Mouse (Mus musculus) heart, embryonic 14.5 days (tissue): ENCODE measurements around the gene Cep350. TPM values are rescaled to one million over a fixed set of nuclear protein-coding genes. Genes with fewer than 3 reads are reported as not detected.

Experiments used
- ATAC-seq: fragments of 200-750 bp; cut with Nextera tagmentation; 2 replicates; pipeline ENCODE4 v1.8.0; 2017; ENCODE audit warnings: low read depth, moderate TSS enrichment; ENCODE audit not compliant: insufficient number of reproducible peaks, insufficient read depth, low FRiP score
- H3K27ac ChIP-seq, 2 experiments: fragments of 200-500 bp in 1 of 2; fragments of 300-500 bp in 1 of 2; sonication (generic) in 1 of 2; replicated peaks in 1 of 2; 2 replicates each; pipeline ENCODE4 v1.5.1; 2012 to 2014; ENCODE audit warnings: low read depth in 2 of 2, low read length in 2 of 2, control low read depth in 1 of 2, mild to moderate bottlenecking in 1 of 2, mixed read lengths in 1 of 2; ENCODE audit not compliant: control insufficient read depth in 1 of 2, insufficient read depth in 1 of 2
- H3K27me3 ChIP-seq: fragments of 300-500 bp; sonication (generic); 2 replicates; pipeline ENCODE4 v1.6.1; 2014; ENCODE audit warnings: mild to moderate bottlenecking, low read length, control low read depth; ENCODE audit not compliant: control insufficient read depth, insufficient read depth
- H3K36me3 ChIP-seq: fragments of 300-500 bp; sonication (generic); 2 replicates; pipeline ENCODE4 v1.6.1; 2014; ENCODE audit warnings: mild to moderate bottlenecking, control low read depth, low read length, mixed read lengths; ENCODE audit not compliant: control insufficient read depth, insufficient read depth
- H3K4me1 ChIP-seq, 2 experiments: fragments of 200-500 bp in 1 of 2; fragments of 300-500 bp in 1 of 2; sonication (generic) in 1 of 2; 2 replicates each; pipeline ENCODE4 v1.6.1; 2012 to 2014; ENCODE audit warnings: low read length in 2 of 2, control low read depth in 1 of 2, mixed read lengths in 1 of 2; ENCODE audit not compliant: control insufficient read depth in 2 of 2, insufficient read depth in 2 of 2
- H3K4me2 ChIP-seq: fragments of 300-500 bp; sonication (generic); 2 replicates; pipeline ENCODE4 v1.6.1; 2014; ENCODE audit warnings: mild to moderate bottlenecking, low read length
- H3K4me3 ChIP-seq, 2 experiments: fragments of 200-500 bp in 1 of 2; fragments of 300-500 bp in 1 of 2; sonication (generic) in 1 of 2; 2 replicates each; pipeline ENCODE4 v1.5.1; 2012 to 2014; ENCODE audit warnings: low read length in 2 of 2, mild to moderate bottlenecking in 2 of 2, control low read depth in 1 of 2, low read depth in 1 of 2, moderate library complexity in 1 of 2; ENCODE audit not compliant: control insufficient read depth in 1 of 2, insufficient read depth in 1 of 2
- H3K9ac ChIP-seq: fragments of 300-500 bp; sonication (generic); 2 replicates; pipeline ENCODE4 v1.6.1; 2014; ENCODE audit warnings: mild to moderate bottlenecking, low read length
- H3K9me3 ChIP-seq: fragments of 300-500 bp; sonication (generic); 2 replicates; pipeline ENCODE4 v1.6.1; 2016; ENCODE audit warnings: low read length, control low read depth; ENCODE audit not compliant: control insufficient read depth
- WGBS: fragments of 180-500 bp; shearing (Covaris S2); extraction: QIAGEN DNeasy Blood & Tissue Kit; methylation state at CpG from one replicate; pipeline ENCODE4 v1.1.7; 2014; 5-methylcytosine and 5-hydroxymethylcytosine counted together
- polyA plus RNA-seq: library from polyadenylated mRNA; unstranded; fragments of >200 nt; fragmentation: Nextera tagmentation; extraction: Ambion mirVana; gene quantifications from 2 replicates; pipeline ENCODE4 v1.2.1, GENCODE M21; 2014

Gene Cep350
- polyA plus RNA-seq, 1 experiment from 2014 or later, result 11.3 TPM

DNA sequence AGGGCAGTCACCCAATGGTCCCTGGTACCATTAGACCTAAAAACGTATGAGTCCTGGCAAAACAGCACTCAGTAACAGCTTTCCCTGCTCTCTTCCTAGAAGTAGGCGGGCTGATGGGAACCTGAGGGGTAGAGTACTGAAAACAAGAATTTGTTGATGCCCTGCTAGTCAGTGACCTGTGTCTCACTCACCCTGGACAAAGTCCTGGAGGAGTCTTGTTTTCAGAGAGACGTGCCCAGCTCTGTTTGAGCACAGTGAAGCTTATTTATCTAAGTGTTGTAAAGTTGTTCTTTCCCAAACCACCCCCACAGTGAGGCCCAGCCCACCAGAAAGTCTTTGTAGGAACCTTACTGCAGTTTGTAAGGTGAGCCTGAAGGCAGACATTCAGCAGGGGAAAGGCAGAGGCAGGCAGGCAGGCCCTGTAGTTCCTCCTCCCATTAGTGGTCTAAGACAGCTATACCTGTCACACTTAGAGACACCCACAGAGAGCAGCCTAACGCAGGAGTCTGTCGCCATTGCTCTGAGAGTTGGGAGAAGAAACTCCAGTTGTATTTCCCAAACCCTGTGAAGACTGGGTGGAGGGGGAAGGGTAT lies 146.2 kb downstream of the Cep350 start:
- ATAC-seq, result no peak
- H3K9me3 ChIP-seq, result no peaks in the 10 kb centered on the region
- no peaks in the 10 kb centered on the region for H3K27me3 ChIP-seq
- H3K4me3 ChIP-seq, result no peak overlapping the region
- no peak overlapping the region for H3K9ac ChIP-seq
- 45% methylated on average over 5 of the region's 5 CpGs for WGBS
- no peak overlapping the region for H3K4me2 ChIP-seq
- H3K27ac ChIP-seq, result no peak overlapping the region
- H3K4me1 ChIP-seq, result no peaks in the 10 kb centered on the region
- no peaks in the 10 kb centered on the region for H3K36me3 ChIP-seq

DNA sequence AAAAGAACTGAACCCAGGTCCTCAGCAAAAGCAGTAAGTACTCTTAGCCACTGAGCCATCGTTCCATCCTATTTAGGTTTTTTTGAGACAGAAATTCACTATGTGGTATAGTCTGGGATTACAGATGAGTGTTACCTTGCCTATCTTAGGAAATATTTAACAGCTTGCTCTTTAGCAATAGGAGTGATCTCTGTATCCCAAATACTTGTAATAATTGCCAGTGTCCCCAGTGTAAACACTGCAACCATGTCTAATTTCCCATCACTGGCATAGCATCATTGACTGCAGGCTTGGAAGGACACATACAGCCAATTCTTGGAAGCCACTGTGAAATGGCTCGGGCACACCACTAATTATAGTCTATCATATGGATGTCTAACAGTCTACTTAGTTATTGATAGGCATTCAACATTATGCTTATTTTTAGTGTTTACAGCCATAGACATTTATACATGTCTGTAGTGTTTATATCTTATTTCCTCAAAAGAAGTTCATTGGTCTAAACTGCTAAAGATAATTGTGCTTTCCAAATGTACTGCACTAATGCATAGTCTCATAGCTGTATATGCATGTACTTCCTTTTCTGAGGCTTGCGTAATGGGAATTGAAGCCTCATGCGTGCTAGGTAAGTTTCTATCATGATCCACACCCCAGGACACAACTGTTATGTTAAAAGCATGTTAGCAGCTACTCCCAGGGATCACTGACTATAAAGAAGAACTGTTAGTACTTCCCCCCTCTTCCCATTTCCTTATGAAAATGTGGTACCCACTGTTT lies 146.9 kb downstream of the Cep350 start:
- Histone ChIP-seq H3K27ac (no peak overlapping the region), H3K27me3 (no peaks in the 10 kb centered on the region)
- 84% methylated on average over 4 of the region's 4 CpGs for whole genome bisulfite sequencing

DNA sequence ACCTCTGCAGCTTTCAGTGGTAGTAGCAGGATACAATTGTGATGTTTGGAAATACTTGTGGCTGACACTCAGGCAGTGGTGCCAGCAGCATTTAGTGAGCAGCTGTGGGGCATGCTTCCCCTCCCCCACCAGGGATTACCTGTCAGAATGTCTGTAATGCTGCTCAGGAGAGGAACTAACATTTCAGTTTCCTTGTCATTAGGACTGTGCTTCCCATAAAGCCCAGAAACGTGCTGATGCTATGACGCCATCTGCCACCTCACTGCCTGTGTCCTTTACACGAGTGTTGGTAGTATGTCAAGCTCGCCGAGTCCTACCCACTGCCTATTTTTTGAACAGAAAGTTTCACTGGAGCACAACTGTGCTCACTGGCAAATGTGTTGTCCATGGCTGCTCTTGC lies 152.4 kb downstream of the Cep350 start:
- no peak for ATAC-seq
- Histone ChIP-seq H3K4me1 (no peaks in the 10 kb centered on the region), H3K4me2 (no peak overlapping the region), H3K9ac (no peak overlapping the region), H3K9me3 (no peaks in the 10 kb centered on the region), H3K36me3 (no peaks in the 10 kb centered on the region), H3K27me3 (no peaks in the 10 kb centered on the region), H3K27ac (no peak overlapping the region), H3K4me3 (no peak overlapping the region)
- 86% methylated on average over 5 of the region's 5 CpGs for WGBS

More for the DNA sequence above, 146.9 kb downstream of the Cep350 start:
- ATAC-seq, result no peak
- Histone ChIP-seq H3K4me3 (no peak overlapping the region), H3K9ac (no peak overlapping the region), H3K9me3 (no peaks in the 10 kb centered on the region), H3K4me2 (no peak overlapping the region), H3K36me3 (no peaks in the 10 kb centered on the region), H3K4me1 (no peaks in the 10 kb centered on the region)

DNA sequence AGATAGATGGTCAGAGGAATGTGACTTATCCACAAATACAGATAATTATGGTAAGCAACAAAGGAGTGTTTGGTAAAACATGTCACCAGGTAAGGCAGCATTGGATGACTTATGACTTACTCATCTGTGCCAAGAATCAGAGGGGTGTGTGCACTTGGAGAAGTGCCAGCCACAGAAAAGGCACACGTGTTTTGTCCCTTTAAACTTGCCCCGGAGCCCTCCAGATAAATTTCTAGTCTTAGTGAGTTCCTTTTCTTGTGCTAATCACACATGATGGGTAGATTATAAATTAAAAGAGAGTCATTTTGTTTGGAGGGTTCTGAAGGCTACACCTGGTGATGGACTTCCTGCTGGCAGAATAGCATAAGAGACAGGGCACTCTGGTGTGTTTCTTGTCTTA lies 156.9 kb downstream of the Cep350 start:
- Histone ChIP-seq H3K9me3 (no peaks in the 10 kb centered on the region), H3K27ac (no peak overlapping the region), H3K27me3 (no peaks in the 10 kb centered on the region), H3K4me1 (peaks cover 4 to 14% of the 10 kb centered on the region in 2 experiments), H3K4me2 (no peak overlapping the region), H3K36me3 (no peaks in the 10 kb centered on the region), H3K9ac (no peak overlapping the region), H3K4me3 (no peak overlapping the region)
- WGBS, result 54% methylated on average over 2 of the region's 2 CpGs
- no peak for ATAC-seq

DNA sequence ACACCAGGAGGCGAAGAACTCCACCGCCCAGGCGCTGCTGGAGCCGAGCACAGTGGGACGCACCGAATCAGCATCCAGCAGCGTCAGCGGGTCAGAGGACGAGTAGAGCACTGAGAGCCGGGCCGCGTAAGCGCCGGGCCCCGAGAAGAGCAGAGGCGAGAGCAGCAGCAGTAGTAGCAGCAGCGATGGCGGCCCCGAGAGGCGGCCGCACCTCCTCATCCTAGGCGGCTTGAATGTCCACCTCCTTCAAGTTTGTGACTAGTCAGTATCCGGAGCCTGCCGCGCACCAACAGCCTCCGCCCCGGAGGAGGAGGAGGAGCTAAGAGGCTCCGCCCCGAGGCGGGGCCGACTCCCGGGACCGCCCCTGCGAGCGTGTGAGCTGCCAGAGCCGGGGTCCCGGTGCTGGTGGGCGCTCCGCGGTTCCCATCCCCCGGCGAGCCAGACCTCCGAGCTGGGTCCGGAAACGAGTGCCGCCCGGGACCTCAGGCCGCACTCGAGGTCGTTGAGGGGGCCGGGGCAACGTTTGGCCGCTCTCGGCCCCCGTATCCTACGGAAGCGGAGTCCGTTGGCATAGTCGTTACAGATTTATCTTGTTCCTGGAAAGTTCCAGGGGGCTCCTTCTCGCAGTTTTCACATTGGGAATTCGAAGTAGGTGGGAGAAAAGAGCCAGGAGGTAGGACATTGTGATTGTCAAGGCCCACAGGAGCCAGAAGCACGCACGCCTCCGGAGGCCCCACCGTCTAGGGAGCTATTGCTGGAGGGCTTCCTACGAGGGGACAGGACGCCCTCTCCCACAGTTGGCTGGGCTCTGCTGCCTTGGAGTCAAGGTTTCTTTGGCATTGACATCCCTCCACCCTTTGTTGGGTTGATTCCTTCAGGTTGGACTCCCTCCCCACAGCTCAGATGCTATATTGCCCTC lies 160.2 kb downstream of the Cep350 start, which contains the start of gene Qsox1:
Qsox1 (minus strand) TSS at position 309 of the 919 bp plus-strand sequence.
- WGBS, result under 1% methylated on average over 64 of the region's 67 CpGs
- peaks cover 17 to 33% of the 10 kb centered on the region in 2 experiments for H3K4me1 ChIP-seq
- H3K27me3 ChIP-seq, result no peaks in the 10 kb centered on the region
- peak within 1 kb of the TSS; percentile 29 to 66; a peak in 3 of 4 replicates for H3K27ac ChIP-seq
- H3K9ac ChIP-seq, result peak within 1 kb of the TSS; percentile 69
- peak within 1 kb of the TSS; percentile 69 to 94 for H3K4me3 ChIP-seq
- no peaks in the 10 kb centered on the region for H3K9me3 ChIP-seq
- H3K4me2 ChIP-seq, result peak within 1 kb of the TSS; percentile 81
- ATAC-seq, result peak; percentile 87
- no peaks in the 10 kb centered on the region for H3K36me3 ChIP-seq

DNA sequence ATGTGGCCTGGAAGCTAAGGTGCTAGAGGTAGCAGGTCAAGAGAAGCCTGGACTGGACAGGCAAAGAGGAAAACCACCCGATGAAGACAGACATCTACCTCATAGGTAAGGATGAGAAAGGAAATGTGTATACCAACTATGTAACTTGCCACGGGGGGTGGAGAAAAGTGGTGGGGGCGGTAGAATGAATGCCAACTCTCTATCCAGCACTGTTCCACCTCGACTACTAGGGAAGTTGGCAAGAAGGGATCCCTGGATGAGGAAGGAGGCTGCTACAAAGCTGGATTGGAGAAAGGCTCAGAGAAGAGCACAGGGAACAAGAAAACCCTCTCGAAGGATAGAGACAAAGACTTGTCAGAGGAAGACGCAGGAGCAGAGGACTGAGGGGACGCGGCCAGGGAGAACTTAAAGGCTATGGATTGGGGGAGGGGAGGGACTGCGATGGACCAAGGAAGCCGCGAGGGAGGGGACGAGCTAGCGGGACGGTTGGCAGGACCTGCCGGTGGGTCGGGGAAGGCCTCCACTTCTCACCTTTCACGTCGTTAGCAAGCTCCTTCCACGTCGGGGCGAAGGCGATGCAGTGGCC lies 161.0 kb downstream of the Cep350 start:
- peak overlapping the region; percentile 81 for H3K4me2 ChIP-seq

DNA sequence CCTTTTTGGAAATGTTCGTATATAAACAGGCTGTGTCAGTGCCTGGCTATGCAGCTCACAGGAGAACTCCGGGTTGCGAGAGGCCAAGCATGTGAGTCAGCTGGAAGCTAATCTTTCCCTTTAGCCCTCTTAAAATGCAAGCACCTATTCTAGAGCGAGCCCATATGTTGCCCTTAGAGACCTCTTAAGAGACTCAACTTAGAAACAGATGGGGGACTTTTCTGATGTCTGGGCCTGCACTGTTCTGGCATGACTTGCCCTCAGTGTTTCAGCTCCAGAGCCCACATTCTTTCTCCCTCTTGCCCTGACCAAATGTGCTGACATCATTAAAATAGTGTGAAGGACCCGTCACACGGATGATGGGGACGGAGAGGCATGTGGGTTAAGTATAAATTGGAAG lies 162.4 kb downstream of the Cep350 start:
- peak overlapping the region; percentile 81 for H3K4me2 ChIP-seq
- peak overlapping the region; percentile 68 to 71 for H3K27ac ChIP-seq
- 15% methylated on average over 7 of the region's 7 CpGs for WGBS
- no peaks in the 10 kb centered on the region for H3K27me3 ChIP-seq
- no peak for ATAC-seq
- no peaks in the 10 kb centered on the region for H3K36me3 ChIP-seq
- peak overlapping the region; percentile 42; the same call in 1 of the 2 replicates for H3K9ac ChIP-seq
- H3K9me3 ChIP-seq, result no peaks in the 10 kb centered on the region
- H3K4me1 ChIP-seq, result peaks cover 17 to 33% of the 10 kb centered on the region in 2 experiments
- 0 out of 4 replicates have a peak overlapping the region, but pooled peaks of 1 of the 2 experiments have one; percentile 8 for H3K4me3 ChIP-seq

More for the DNA sequence above, 161.0 kb downstream of the Cep350 start:
- Histone ChIP-seq H3K27me3 (no peaks in the 10 kb centered on the region), H3K9ac (peak overlapping the region; percentile 69), H3K36me3 (no peaks in the 10 kb centered on the region), H3K27ac (peak overlapping the region; percentile 29 to 66; a peak in 3 of 4 replicates), H3K4me1 (peaks cover 17 to 33% of the 10 kb centered on the region in 2 experiments), H3K4me3 (peak overlapping the region; percentile 69 to 94), H3K9me3 (no peaks in the 10 kb centered on the region)
- peak; percentile 28; the same call in 1 of the 2 replicates for ATAC-seq
- 3% methylated on average over 22 of the region's 22 CpGs for WGBS
